Mouse (Mus musculus) kidney, embryonic 14.5 days (tissue): Measurements from ENCODE around the gene Ppp2r5c. TPM values are rescaled to one million over a fixed set of nuclear protein-coding genes. Genes with fewer than 3 reads are reported as not detected.
A peak's percentile ranks its signal among the peaks of the same experiment; 100 is the strongest.

Experiments used
- ATAC-seq: fragments of 200-750 bp; cut with Nextera tagmentation; 2 replicates; pipeline ENCODE4 v1.8.0; 2017; ENCODE audit warnings: moderate number of reproducible peaks, mild to moderate bottlenecking, moderate TSS enrichment, moderate library complexity; ENCODE audit not compliant: low FRiP score, low TSS enrichment
- H3K27ac ChIP-seq: fragments of 300-500 bp; sonication (generic); 2 replicates; pipeline ENCODE4 v1.5.1; 2014; ENCODE audit warnings: low read depth, mild to moderate bottlenecking, low read length, moderate library complexity, mixed read lengths
- H3K27me3 ChIP-seq: fragments of 300-500 bp; sonication (generic); 2 replicates; pipeline ENCODE4 v1.6.1; 2014; ENCODE audit warnings: mild to moderate bottlenecking, low read length; ENCODE audit not compliant: control insufficient read depth, insufficient read depth
- H3K36me3 ChIP-seq: fragments of 300-500 bp; sonication (generic); 2 replicates; pipeline ENCODE4 v1.6.1; 2014; ENCODE audit warnings: low read length, mixed read lengths; ENCODE audit not compliant: control insufficient read depth, insufficient read depth
- H3K4me1 ChIP-seq: fragments of 300-500 bp; sonication (generic); 2 replicates; pipeline ENCODE4 v1.6.1; 2014; ENCODE audit warnings: low read length, mixed read lengths; ENCODE audit not compliant: control insufficient read depth, insufficient read depth
- H3K4me2 ChIP-seq: fragments of 300-500 bp; sonication (generic); replicated peaks from 2 replicates; pipeline ENCODE4 v1.6.1; 2014; ENCODE audit warnings: low read depth, mild to moderate bottlenecking, low read length
- H3K4me3 ChIP-seq: fragments of 300-500 bp; sonication (generic); 2 replicates; pipeline ENCODE4 v1.5.1; 2014; ENCODE audit warnings: mild to moderate bottlenecking, low read length
- H3K9ac ChIP-seq: fragments of 300-500 bp; sonication (generic); 2 replicates; pipeline ENCODE4 v1.6.1; 2014; ENCODE audit warnings: low read depth, mild to moderate bottlenecking, low read length, moderate library complexity
- H3K9me3 ChIP-seq: fragments of 300-500 bp; sonication (generic); 2 replicates; pipeline ENCODE4 v1.6.1; 2016; ENCODE audit warnings: low read length; ENCODE audit not compliant: control insufficient read depth
- WGBS: fragments of 180-500 bp; shearing (Covaris S2); extraction: QIAGEN DNeasy Blood & Tissue Kit; methylation state at CpG from one replicate; pipeline ENCODE4 v1.1.7; 2014; 5-methylcytosine and 5-hydroxymethylcytosine counted together
- polyA plus RNA-seq: library from polyadenylated mRNA; unstranded; fragments of >200 nt; fragmentation: Nextera tagmentation; extraction: Ambion mirVana; gene quantifications from 2 replicates; pipeline ENCODE4 v1.2.1, GENCODE M21; 2014

Ppp2r5c gene
- polyA plus RNA-seq, 1 experiment from 2014 or later: 160 TPM

GRCm38 (mm10) chr12:110606161-110606560, 159.2 kb downstream of the Ppp2r5c start:
- Histone ChIP-seq H3K4me3 (no peak overlapping the region), H3K4me1 (peaks cover 7% of the 10 kb centered on the region), H3K36me3 (peaks cover 8% of the 10 kb centered on the region; the same call in 1 of the 2 replicates), H3K9ac (no peak overlapping the region), H3K27ac (no peak overlapping the region), H3K4me2 (no peak overlapping the region), H3K9me3 (no peaks in the 10 kb centered on the region), H3K27me3 (no peaks in the 10 kb centered on the region)
- no peak for ATAC-seq
- WGBS: 92% methylated on average over 3 of the region's 3 CpGs

GRCm38 (mm10) chr12:110606676-110607075, 159.8 kb downstream of the Ppp2r5c start:
- no peak overlapping the region for H3K4me3 ChIP-seq
- peaks cover 7% of the 10 kb centered on the region for H3K4me1 ChIP-seq
- no peaks in the 10 kb centered on the region for H3K9me3 ChIP-seq
- no peak for ATAC-seq
- 89% methylated on average over 2 of the region's 2 CpGs for WGBS
- peaks cover 9% of the 10 kb centered on the region; the same call in 1 of the 2 replicates for H3K36me3 ChIP-seq
- H3K27me3 ChIP-seq: no peaks in the 10 kb centered on the region
- H3K9ac ChIP-seq: no peak overlapping the region
- H3K4me2 ChIP-seq: no peak overlapping the region
- no peak overlapping the region for H3K27ac ChIP-seq

GRCm38 (mm10) chr12:110608460-110609152, 161.7 kb downstream of the Ppp2r5c start:
- no peak overlapping the region for H3K27ac ChIP-seq
- peak; percentile 63; the same call in 1 of the 2 replicates for ATAC-seq

GRCm38 (mm10) chr12:110609153-110609497, 162.2 kb downstream of the Ppp2r5c start:
- WGBS: 83% methylated on average over 9 of the region's 9 CpGs
- ATAC-seq: no peak
- no peak overlapping the region for H3K9ac ChIP-seq
- peaks cover 32% of the 10 kb centered on the region for H3K36me3 ChIP-seq
- no peaks in the 10 kb centered on the region for H3K9me3 ChIP-seq
- H3K27me3 ChIP-seq: no peaks in the 10 kb centered on the region
- no peak overlapping the region for H3K27ac ChIP-seq
- no peak overlapping the region for H3K4me2 ChIP-seq
- no peaks in the 10 kb centered on the region; the same call in 1 of the 2 replicates for H3K4me1 ChIP-seq
- H3K4me3 ChIP-seq: no peak overlapping the region

More at GRCm38 (mm10) chr12:110608460-110609152, 161.7 kb downstream of the Ppp2r5c start:
- Histone ChIP-seq H3K4me2 (no peak overlapping the region), H3K27me3 (no peaks in the 10 kb centered on the region), H3K36me3 (peaks cover 27% of the 10 kb centered on the region), H3K9ac (no peak overlapping the region), H3K4me1 (no peaks in the 10 kb centered on the region; the same call in 1 of the 2 replicates), H3K4me3 (no peak overlapping the region), H3K9me3 (no peaks in the 10 kb centered on the region)
- 60% methylated on average over 11 of the region's 11 CpGs for WGBS

- ATAC-seq: no peak
- H3K27me3 ChIP-seq: no peaks in the 10 kb centered on the region
- 97% methylated on average over 2 of the region's 2 CpGs for WGBS
- H3K27ac ChIP-seq: no peak overlapping the region
- no peak overlapping the region for H3K9ac ChIP-seq
- H3K4me1 ChIP-seq: no peaks in the 10 kb centered on the region; the same call in 1 of the 2 replicates
- H3K36me3 ChIP-seq: peaks cover 46% of the 10 kb centered on the region
- H3K4me3 ChIP-seq: no peak overlapping the region
- no peak overlapping the region for H3K4me2 ChIP-seq
- no peaks in the 10 kb centered on the region for H3K9me3 ChIP-seq
These were observed 163.8 kb downstream of the Ppp2r5c start for GRCm38 (mm10) chr12:110610713-110611112.

DNA sequence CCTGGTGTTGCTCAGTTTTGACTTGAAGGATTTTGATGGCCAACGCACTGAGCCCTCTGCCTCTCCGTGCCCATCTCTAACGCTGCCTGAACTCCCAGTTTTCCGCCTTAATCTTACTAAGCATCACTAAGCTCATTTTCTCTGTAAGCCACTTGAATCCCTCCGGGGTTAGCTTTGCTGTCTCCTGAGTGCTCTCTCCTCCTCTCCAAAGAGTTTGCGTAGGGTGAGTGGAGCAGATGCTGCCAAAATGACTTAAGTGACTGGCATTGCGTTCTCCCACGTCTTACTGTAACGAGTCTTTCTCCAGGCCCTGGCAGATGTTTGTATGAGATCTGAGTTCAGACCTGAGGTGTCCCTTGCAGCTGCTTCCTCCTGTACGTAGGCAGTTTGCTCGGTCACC, 183.1 kb downstream of the Ppp2r5c start:
- Histone ChIP-seq H3K4me3 (no peak overlapping the region), H3K36me3 (peaks cover 100% of the 10 kb centered on the region), H3K9ac (no peak overlapping the region), H3K27me3 (no peaks in the 10 kb centered on the region), H3K27ac (no peak overlapping the region), H3K9me3 (no peaks in the 10 kb centered on the region), H3K4me1 (no peaks in the 10 kb centered on the region), H3K4me2 (no peak overlapping the region)
- no peak for ATAC-seq
- 95% methylated on average over 11 of the region's 11 CpGs for WGBS

Other genes starting within 250 kb of the Ppp2r5c start
- gene Dio3, start 168.1 kb upstream of the Ppp2r5c start, polyA plus RNA-seq: 0.09 and 0.13 TPM in 2 replicates
- 40.9 and 63.6 TPM in 2 replicates for gene Dync1h1, start 154.3 kb downstream of the Ppp2r5c start, polyA plus RNA-seq
- gene 1700001K19Rik, start 235.5 kb downstream of the Ppp2r5c start, polyA plus RNA-seq: not detected in 2 replicates